Mouse (Mus musculus) liver, adult (tissue): ENCODE data around the gene 4933427D14Rik.

Source experiments
- GATA4 ChIP-seq: IDR thresholded peaks from 2 replicates; pipeline ENCODE4 v1.6.1; 2014; ENCODE audit warnings: mild to moderate bottlenecking, low read length; ENCODE audit not compliant: insufficient replicate concordance

Gene 4933427D14Rik

GRCm38 (mm10) chr11:72214591-72215409, 7.5 kb upstream of the 4933427D14Rik start:
- TF ChIP-seq GATA4, result peak; percentile 20; the same call in 1 of the 2 replicates

GRCm38 (mm10) chr11:72207834-72208377, 647 bp upstream of the 4933427D14Rik start:
- TF ChIP-seq GATA4, result no peak

GRCm38 (mm10) chr11:72206341-72207203, 687 bp downstream of the 4933427D14Rik start, which contains the start of gene Gm43951:
TSS of gene Gm43951 (minus strand) at chr11:72206840.
- TF ChIP-seq GATA4, result no peak

- TF ChIP-seq GATA4, result no peak
These were observed 2.0 kb downstream of the 4933427D14Rik start for GRCm38 (mm10) chr11:72205256-72205655.

- TF ChIP-seq GATA4, result no peak
These were observed 3.8 kb downstream of the 4933427D14Rik start for GRCm38 (mm10) chr11:72203440-72203839.

- TF ChIP-seq GATA4, result no peak
These were observed 10.8 kb downstream of the 4933427D14Rik start for GRCm38 (mm10) chr11:72196506-72196905.

GRCm38 (mm10) chr11:72194259-72194658, 13.0 kb downstream of the 4933427D14Rik start:
- no peak for TF ChIP-seq GATA4

- TF ChIP-seq GATA4, result no peak
These were observed 16.4 kb downstream of the 4933427D14Rik start for GRCm38 (mm10) chr11:72190857-72191256.

- TF ChIP-seq GATA4, result no peak
These were observed 23.0 kb downstream of the 4933427D14Rik start for GRCm38 (mm10) chr11:72184252-72184651.

GRCm38 (mm10) chr11:72181136-72181535, 26.1 kb downstream of the 4933427D14Rik start:
- TF ChIP-seq GATA4, result no peak

- no peak for TF ChIP-seq GATA4
These were observed 26.7 kb downstream of the 4933427D14Rik start for GRCm38 (mm10) chr11:72180556-72180955.

GRCm38 (mm10) chr11:72176553-72176952, 30.7 kb downstream of the 4933427D14Rik start:
- no peak for TF ChIP-seq GATA4

- TF ChIP-seq GATA4, result no peak
These were observed 31.3 kb downstream of the 4933427D14Rik start for GRCm38 (mm10) chr11:72175966-72176365.

GRCm38 (mm10) chr11:72174721-72175120, 32.5 kb downstream of the 4933427D14Rik start:
- no peak for TF ChIP-seq GATA4

GRCm38 (mm10) chr11:72173506-72173905, 33.8 kb downstream of the 4933427D14Rik start:
- TF ChIP-seq GATA4, result no peak
